Mouse (Mus musculus): ENCODE measurements at regions not wholly inside any gene's neighbourhood (a gene's known extent, or its start where the extent isn't known, plus 50 kb on each side); places are given as distances from the start of the nearest gene placed in this dataset.

- 55% methylated on average over 1 of the region's 1 CpGs for WGBS
- no peaks in the 10 kb centered on the region for H3K27me3 ChIP-seq (ENCODE audit: control insufficient read depth, insufficient read depth, low read length)
- TF ChIP-seq CTCF (IDR thresholded peaks at IDR 0.05; ENCODE audit: low read depth) (no peak), EP300 (optimal IDR thresholded peaks at IDR 0.05) (no peak)
- H3K4me1 ChIP-seq (replicated peaks; ENCODE audit: control insufficient read depth, insufficient read depth), result no peaks in the 10 kb centered on the region
- no peaks in the 10 kb centered on the region for H3K9me3 ChIP-seq (ENCODE audit: control insufficient read depth, low read length)
- ATAC-seq (ENCODE audit: low FRiP score, low TSS enrichment), result no peak
- no peak overlapping the region for H3K4me2 ChIP-seq (replicated peaks; ENCODE audit: low read depth)
- H3K36me3 ChIP-seq (ENCODE audit: control insufficient read depth, insufficient read depth, low read length), result no peaks in the 10 kb centered on the region
- DNase-seq (ENCODE audit: low spot score), result no peak
- H3K4me3 ChIP-seq (ENCODE audit: low read depth, low read length), result no peak overlapping the region
- no peak overlapping the region for H3K9ac ChIP-seq (ENCODE audit: low read length)
- peak overlapping the region; percentile 71; the same call in 1 of the 2 replicates for H3K27ac ChIP-seq (replicated peaks)
Observed at GRCm38 (mm10) chr14:99434645-99435044, 136.2 kb downstream of the Klf5 start.

GRCm38 (mm10) chr14:99435512-99435911 is 137.0 kb downstream of the Klf5 start:
- peak overlapping the region; percentile 53 for H3K27ac ChIP-seq (replicated peaks)
- H3K4me2 ChIP-seq (replicated peaks; ENCODE audit: low read depth), result no peak overlapping the region
- no peak overlapping the region for H3K4me3 ChIP-seq (ENCODE audit: low read depth, low read length)
- H3K9ac ChIP-seq (ENCODE audit: low read length), result no peak overlapping the region
- H3K27me3 ChIP-seq (ENCODE audit: control insufficient read depth, insufficient read depth, low read length), result no peaks in the 10 kb centered on the region
- DNase-seq (ENCODE audit: low spot score), result peak; percentile 36
- TF ChIP-seq CTCF (IDR thresholded peaks at IDR 0.05; ENCODE audit: low read depth) (no peak), EP300 (optimal IDR thresholded peaks at IDR 0.05) (no peak)
- H3K4me1 ChIP-seq (replicated peaks; ENCODE audit: control insufficient read depth, insufficient read depth), result no peaks in the 10 kb centered on the region
- WGBS, result 56% methylated on average over 3 of the region's 3 CpGs
- H3K9me3 ChIP-seq (ENCODE audit: control insufficient read depth, low read length), result no peaks in the 10 kb centered on the region
- no peaks in the 10 kb centered on the region for H3K36me3 ChIP-seq (ENCODE audit: control insufficient read depth, insufficient read depth, low read length)
- peak; percentile 38; the same call in 1 of the 2 replicates for ATAC-seq (ENCODE audit: low FRiP score, low TSS enrichment)

GRCm38 (mm10) chr14:99436051-99436450 is 137.6 kb downstream of the Klf5 start:
- Histone ChIP-seq H3K27ac (replicated peaks) (peak overlapping the region; percentile 53), H3K9me3 (ENCODE audit: control insufficient read depth, low read length) (no peaks in the 10 kb centered on the region), H3K4me3 (ENCODE audit: low read depth, low read length) (no peak overlapping the region), H3K4me1 (replicated peaks; ENCODE audit: control insufficient read depth, insufficient read depth) (no peaks in the 10 kb centered on the region), H3K27me3 (ENCODE audit: control insufficient read depth, insufficient read depth, low read length) (no peaks in the 10 kb centered on the region), H3K9ac (ENCODE audit: low read length) (no peak overlapping the region), H3K36me3 (ENCODE audit: control insufficient read depth, insufficient read depth, low read length) (no peaks in the 10 kb centered on the region), H3K4me2 (replicated peaks; ENCODE audit: low read depth) (no peak overlapping the region)
- TF ChIP-seq CTCF (IDR thresholded peaks at IDR 0.05; ENCODE audit: low read depth) (no peak), EP300 (optimal IDR thresholded peaks at IDR 0.05) (no peak)
- no peak for ATAC-seq (ENCODE audit: low FRiP score, low TSS enrichment)
- no peak for DNase-seq (ENCODE audit: low spot score)
- WGBS, result 65% methylated on average over 1 of the region's 1 CpGs

GRCm38 (mm10) chr14:99449112-99449511 is 150.6 kb downstream of the Klf5 start:
- TF ChIP-seq EP300 (optimal IDR thresholded peaks at IDR 0.05) (no peak), CTCF (IDR thresholded peaks at IDR 0.05; ENCODE audit: low read depth) (no peak)
- Histone ChIP-seq H3K36me3 (ENCODE audit: control insufficient read depth, insufficient read depth, low read length) (no peaks in the 10 kb centered on the region), H3K27ac (replicated peaks) (no peak overlapping the region), H3K27me3 (ENCODE audit: control insufficient read depth, insufficient read depth, low read length) (no peaks in the 10 kb centered on the region), H3K9me3 (ENCODE audit: control insufficient read depth, low read length) (no peaks in the 10 kb centered on the region), H3K4me1 (replicated peaks; ENCODE audit: control insufficient read depth, insufficient read depth) (no peaks in the 10 kb centered on the region), H3K4me3 (ENCODE audit: low read depth, low read length) (no peak overlapping the region), H3K9ac (ENCODE audit: low read length) (no peak overlapping the region), H3K4me2 (replicated peaks; ENCODE audit: low read depth) (no peak overlapping the region)
- ATAC-seq (ENCODE audit: low FRiP score, low TSS enrichment), result peak; percentile 73
- WGBS, result 51% methylated on average over 5 of the region's 5 CpGs
- DNase-seq (ENCODE audit: low spot score), result peak; percentile 38

- Histone ChIP-seq H3K9ac (ENCODE audit: low read length) (no peak overlapping the region), H3K27ac (replicated peaks) (no peak overlapping the region), H3K4me3 (ENCODE audit: low read depth, low read length) (no peak overlapping the region), H3K4me1 (replicated peaks; ENCODE audit: control insufficient read depth, insufficient read depth) (no peaks in the 10 kb centered on the region), H3K27me3 (ENCODE audit: control insufficient read depth, insufficient read depth, low read length) (no peaks in the 10 kb centered on the region), H3K36me3 (ENCODE audit: control insufficient read depth, insufficient read depth, low read length) (no peaks in the 10 kb centered on the region), H3K4me2 (replicated peaks; ENCODE audit: low read depth) (no peak overlapping the region), H3K9me3 (ENCODE audit: control insufficient read depth, low read length) (no peaks in the 10 kb centered on the region)
- DNase-seq (ENCODE audit: low spot score) (peak; percentile 9), ATAC-seq (ENCODE audit: low FRiP score, low TSS enrichment) (no peak)
- WGBS, result 84% methylated on average over 5 of the region's 5 CpGs
- no peak for TF ChIP-seq CTCF (IDR thresholded peaks at IDR 0.05; ENCODE audit: low read depth)
- TF ChIP-seq EP300 (optimal IDR thresholded peaks at IDR 0.05), result no peak
Observed at GRCm38 (mm10) chr14:99449870-99450269, 151.4 kb downstream of the Klf5 start.

GRCm38 (mm10) chr14:99451110-99451795 is 152.8 kb downstream of the Klf5 start:
- H3K27me3 ChIP-seq (ENCODE audit: control insufficient read depth, insufficient read depth, low read length), result no peaks in the 10 kb centered on the region
- H3K4me1 ChIP-seq (replicated peaks; ENCODE audit: control insufficient read depth, insufficient read depth), result no peaks in the 10 kb centered on the region
- H3K9ac ChIP-seq (ENCODE audit: low read length), result no peak overlapping the region
- H3K4me3 ChIP-seq (ENCODE audit: low read depth, low read length), result no peak overlapping the region
- no peaks in the 10 kb centered on the region for H3K9me3 ChIP-seq (ENCODE audit: control insufficient read depth, low read length)
- TF ChIP-seq CTCF (IDR thresholded peaks at IDR 0.05; ENCODE audit: low read depth) (no peak), EP300 (optimal IDR thresholded peaks at IDR 0.05) (no peak)
- no peaks in the 10 kb centered on the region for H3K36me3 ChIP-seq (ENCODE audit: control insufficient read depth, insufficient read depth, low read length)
- DNase-seq (ENCODE audit: low spot score) (peak; percentile 9), ATAC-seq (ENCODE audit: low FRiP score, low TSS enrichment) (no peak)
- no peak overlapping the region for H3K27ac ChIP-seq (replicated peaks)
- no peak overlapping the region for H3K4me2 ChIP-seq (replicated peaks; ENCODE audit: low read depth)
- WGBS, result 86% methylated on average over 11 of the region's 11 CpGs
